Mouse (Mus musculus): ENCODE data around the gene Siah3. TPM values are rescaled to one million over a fixed set of nuclear protein-coding genes. Genes with fewer than 3 reads are reported as not detected.

Siah3 gene
- polyA plus RNA-seq, 1 experiment from 2014 or later = not detected

DNA sequence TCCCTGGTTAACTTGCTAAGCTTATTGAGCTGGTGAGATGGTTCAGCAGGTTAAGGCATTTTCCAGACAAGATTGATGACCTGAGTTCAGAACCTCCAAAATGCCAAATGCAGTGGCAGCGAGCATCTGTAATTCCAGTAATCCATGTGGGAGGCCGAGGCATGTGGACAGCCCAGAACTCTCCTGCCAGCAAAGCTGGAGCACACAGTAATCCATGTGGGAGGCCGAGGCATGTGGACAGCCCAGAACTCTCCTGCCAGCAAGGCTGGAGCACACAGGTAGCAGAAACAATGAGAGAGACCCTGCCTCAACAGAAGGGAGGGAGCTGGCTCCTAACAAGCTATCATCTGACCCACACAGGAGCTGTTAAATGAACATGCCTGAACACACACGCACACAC, 13.2 kb downstream of the Siah3 start:
- Histone ChIP-seq H3K4me3 (no peak overlapping the region), H3K9ac (no peak overlapping the region), H3K9me3 (no peaks in the 10 kb centered on the region), H3K27me3 (no peaks in the 10 kb centered on the region), H3K4me2 (no peak overlapping the region), H3K27ac (no peak overlapping the region), H3K36me3 (no peaks in the 10 kb centered on the region), H3K4me1 (no peaks in the 10 kb centered on the region)
- WGBS = 71% methylated on average over 4 of the region's 4 CpGs
- ATAC-seq (ENCODE audit: borderline replicate concordance, extremely low read depth, low FRiP score, low TSS enrichment) = no peak

DNA sequence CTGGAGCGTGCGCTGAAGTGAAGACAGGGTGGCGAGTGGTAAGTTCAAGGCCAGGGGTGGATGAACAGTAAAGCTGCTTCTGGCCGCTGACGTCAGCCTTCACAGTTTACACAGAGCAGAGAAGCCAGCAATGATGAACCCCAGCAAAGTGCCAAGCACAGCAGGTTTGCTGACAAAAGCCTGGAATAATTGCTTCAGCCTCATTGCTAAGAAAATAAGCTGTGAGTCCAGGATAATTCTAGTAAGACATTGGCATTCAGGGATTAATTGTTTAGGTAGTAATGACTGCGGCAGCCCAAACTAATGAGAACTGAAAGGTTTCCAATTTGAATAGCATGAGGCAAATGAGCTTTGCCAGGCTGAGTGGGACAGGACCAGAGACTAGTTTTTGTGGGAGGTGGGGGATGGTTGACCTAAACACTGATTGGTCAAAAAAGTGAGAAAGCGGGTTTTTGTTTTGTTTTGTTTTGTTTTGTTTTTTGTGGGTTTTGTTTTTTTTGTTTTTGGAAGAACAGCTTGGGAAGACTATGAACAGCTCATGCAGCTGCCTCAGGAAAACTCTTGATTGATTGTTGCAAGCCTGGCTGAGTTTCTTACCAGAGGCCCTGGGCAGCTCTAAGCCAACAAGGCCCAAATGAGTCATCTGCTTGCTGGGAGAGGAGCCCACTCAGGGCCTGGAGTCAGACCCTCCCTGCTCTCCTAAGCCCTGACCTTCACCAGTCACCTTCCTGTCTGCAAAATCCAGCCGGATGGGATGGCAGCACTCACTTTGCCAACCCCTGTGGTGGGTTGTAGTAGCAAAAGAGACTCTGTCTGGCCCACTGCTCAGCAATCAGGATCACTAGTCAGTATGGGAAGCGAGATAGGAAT, 17.5 kb downstream of the Siah3 start:
- ATAC-seq (ENCODE audit: borderline replicate concordance, extremely low read depth, low FRiP score, low TSS enrichment) = no peak
- H3K4me2 ChIP-seq = no peak overlapping the region
- H3K4me3 ChIP-seq = no peak overlapping the region
- H3K36me3 ChIP-seq = no peaks in the 10 kb centered on the region
- H3K9me3 ChIP-seq = no peaks in the 10 kb centered on the region
- no peaks in the 10 kb centered on the region for H3K4me1 ChIP-seq
- no peak overlapping the region for H3K27ac ChIP-seq
- no peak overlapping the region for H3K9ac ChIP-seq
- 65% methylated on average over 9 of the region's 9 CpGs for WGBS
- no peaks in the 10 kb centered on the region for H3K27me3 ChIP-seq

DNA sequence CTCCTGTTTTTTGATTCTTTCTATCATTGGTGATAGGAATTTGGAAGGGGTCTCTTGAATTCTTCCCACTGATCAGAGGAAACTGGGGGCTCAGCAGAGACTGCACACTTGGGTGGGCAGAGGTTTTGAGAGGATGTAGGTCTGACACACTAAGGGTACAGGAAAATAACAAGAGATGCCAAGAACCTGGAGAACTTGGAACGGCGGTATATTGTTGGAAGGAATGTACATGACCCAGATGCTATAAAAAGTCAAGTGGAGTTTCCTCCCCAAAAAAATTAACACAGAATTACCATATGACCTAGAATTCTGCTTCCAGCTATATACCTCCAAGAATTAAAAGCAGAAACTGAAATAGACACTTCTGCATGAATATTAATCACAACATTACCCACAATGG, 20.1 kb downstream of the Siah3 start:
- Histone ChIP-seq H3K4me3 (no peak overlapping the region), H3K27me3 (no peaks in the 10 kb centered on the region), H3K4me1 (no peaks in the 10 kb centered on the region), H3K27ac (no peak overlapping the region), H3K9ac (no peak overlapping the region), H3K9me3 (no peaks in the 10 kb centered on the region), H3K4me2 (no peak overlapping the region), H3K36me3 (no peaks in the 10 kb centered on the region)
- WGBS = 95% methylated on average over 2 of the region's 2 CpGs
- ATAC-seq (ENCODE audit: borderline replicate concordance, extremely low read depth, low FRiP score, low TSS enrichment) = no peak

DNA sequence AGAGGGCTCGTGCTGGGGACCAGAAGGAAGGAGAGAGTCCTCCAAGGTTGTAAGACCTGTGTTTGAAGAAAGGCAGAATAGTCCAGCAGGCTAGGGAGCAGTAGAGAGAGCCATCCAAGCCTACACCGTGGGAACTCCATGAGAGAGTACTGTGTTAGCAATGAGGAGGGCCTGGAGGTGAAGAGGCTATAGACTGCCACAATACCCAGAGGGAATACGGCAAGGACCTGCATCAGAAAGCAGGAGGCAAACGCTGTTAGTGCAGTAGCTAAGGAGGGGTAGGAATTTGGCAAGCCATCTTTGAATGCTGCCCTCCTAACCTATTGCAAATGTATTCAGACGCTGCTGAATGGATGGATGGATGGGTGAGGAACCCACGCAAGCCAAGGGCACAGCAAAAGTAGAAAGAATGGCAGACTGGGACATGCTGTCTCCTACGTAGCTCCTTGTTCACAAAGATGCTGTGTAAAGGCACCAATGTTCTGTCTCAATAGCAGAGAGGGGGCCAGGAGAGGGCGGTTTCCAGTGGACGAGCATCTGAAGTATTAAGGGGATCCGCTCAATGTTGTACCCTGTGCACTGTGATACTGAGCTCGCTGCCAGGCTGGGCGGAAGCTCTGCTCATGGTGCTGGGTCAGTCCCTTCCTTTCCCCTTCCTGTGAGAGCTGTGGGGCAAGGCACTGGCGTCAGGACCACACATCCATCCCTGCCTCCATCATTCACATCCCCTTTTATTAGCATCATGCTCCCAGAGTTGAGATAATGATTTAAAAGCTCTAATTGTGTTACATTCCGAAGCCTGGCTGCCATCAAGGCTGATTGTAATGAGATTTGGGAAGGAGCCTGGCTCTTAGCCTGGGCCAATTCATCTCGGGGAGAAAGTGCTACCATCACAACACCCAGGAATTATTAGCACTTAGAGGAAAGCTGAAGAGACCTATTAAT, 26.7 kb downstream of the Siah3 start:
- Histone ChIP-seq H3K4me1 (no peaks in the 10 kb centered on the region), H3K27me3 (no peaks in the 10 kb centered on the region), H3K36me3 (no peaks in the 10 kb centered on the region), H3K27ac (no peak overlapping the region), H3K4me3 (no peak overlapping the region), H3K9me3 (no peaks in the 10 kb centered on the region), H3K9ac (no peak overlapping the region), H3K4me2 (no peak overlapping the region)
- ATAC-seq (ENCODE audit: borderline replicate concordance, extremely low read depth, low FRiP score, low TSS enrichment) = no peak
- 71% methylated on average over 15 of the region's 15 CpGs for WGBS

DNA sequence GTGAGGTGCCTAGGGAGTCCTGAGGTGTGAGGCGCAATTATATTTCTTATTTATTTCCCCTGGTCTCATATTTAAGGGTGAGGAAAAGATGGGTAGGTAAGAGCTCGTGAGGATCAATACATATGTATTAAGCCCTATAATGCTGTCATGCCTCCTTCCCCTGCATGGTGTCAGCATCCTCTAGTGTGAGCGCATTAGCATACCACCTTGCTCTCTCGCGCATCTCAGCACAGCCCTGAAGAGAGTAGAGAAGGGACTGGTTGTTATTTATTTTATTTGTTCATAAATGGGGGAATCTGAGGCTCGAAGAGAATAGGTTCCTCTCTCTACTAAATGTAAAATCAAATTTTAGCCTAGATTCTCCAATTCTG, 27.4 kb downstream of the Siah3 start:
- WGBS = 81% methylated on average over 6 of the region's 6 CpGs
- no peaks in the 10 kb centered on the region for H3K9me3 ChIP-seq
- no peak overlapping the region for H3K4me3 ChIP-seq
- H3K9ac ChIP-seq = no peak overlapping the region
- H3K4me1 ChIP-seq = no peaks in the 10 kb centered on the region
- no peak overlapping the region for H3K4me2 ChIP-seq
- H3K27me3 ChIP-seq = no peaks in the 10 kb centered on the region
- H3K36me3 ChIP-seq = no peaks in the 10 kb centered on the region
- ATAC-seq (ENCODE audit: borderline replicate concordance, extremely low read depth, low FRiP score, low TSS enrichment) = no peak
- H3K27ac ChIP-seq = no peak overlapping the region

DNA sequence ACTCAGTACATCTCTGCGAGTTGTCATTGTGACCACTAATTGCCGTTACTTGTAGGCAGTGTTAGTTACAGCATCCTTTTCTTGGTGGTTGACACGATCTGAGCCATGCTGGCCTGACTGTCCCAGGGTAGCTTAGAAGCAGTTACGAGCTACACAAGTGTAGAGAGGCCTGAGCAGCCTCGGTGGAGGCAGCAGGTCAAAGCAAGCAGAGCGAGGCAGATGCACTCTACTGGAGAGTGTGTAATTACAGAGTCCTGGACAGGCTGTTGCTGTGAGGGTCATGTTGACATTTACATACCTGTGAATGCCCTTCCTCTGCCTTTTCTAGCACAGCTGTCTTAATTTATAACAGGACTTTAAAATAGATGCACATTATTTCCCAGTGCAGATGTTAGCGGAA, 32.1 kb downstream of the Siah3 start:
- no peaks in the 10 kb centered on the region for H3K4me1 ChIP-seq
- H3K27me3 ChIP-seq = no peaks in the 10 kb centered on the region
- no peak overlapping the region for H3K4me2 ChIP-seq
- ATAC-seq (ENCODE audit: borderline replicate concordance, extremely low read depth, low FRiP score, low TSS enrichment) = no peak
- no peaks in the 10 kb centered on the region for H3K36me3 ChIP-seq
- H3K27ac ChIP-seq = no peak overlapping the region
- no peak overlapping the region for H3K4me3 ChIP-seq
- WGBS = 76% methylated on average over 7 of the region's 7 CpGs
- H3K9ac ChIP-seq = no peak overlapping the region
- H3K9me3 ChIP-seq = no peaks in the 10 kb centered on the region

DNA sequence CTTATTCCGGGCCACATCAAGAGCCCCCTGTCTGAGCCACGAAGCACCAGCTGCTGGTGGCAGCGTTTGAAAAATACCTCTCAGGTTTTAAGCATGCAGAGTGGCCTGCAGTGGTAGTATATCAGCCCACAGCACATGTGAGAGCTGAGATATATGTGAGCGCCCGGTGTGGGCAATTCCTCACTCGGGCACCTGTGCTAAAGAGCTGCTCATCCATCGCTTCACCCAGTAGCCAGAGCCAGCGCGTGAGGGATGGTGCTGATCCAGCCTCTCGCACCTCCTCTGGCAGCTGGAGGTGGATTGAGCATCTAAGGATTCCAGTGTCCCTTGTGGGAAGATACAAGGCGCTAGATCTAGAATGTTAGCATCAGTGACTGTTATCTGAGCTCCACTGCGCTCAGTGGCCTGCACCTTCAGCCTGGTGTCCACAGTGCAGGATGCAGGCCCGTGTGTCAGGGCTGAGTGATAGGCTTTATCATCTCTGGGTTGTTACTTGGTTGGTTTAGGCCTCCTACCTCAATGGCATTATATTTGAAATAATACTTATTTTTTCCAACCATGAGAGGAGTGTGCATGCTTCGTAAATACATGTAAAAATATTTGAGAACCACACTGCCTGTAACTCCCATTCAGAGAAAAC, 37.9 kb downstream of the Siah3 start:
- WGBS = 81% methylated on average over 14 of the region's 14 CpGs
- Histone ChIP-seq H3K4me3 (no peak overlapping the region), H3K4me2 (no peak overlapping the region), H3K9me3 (no peaks in the 10 kb centered on the region), H3K4me1 (no peaks in the 10 kb centered on the region), H3K27ac (no peak overlapping the region), H3K36me3 (no peaks in the 10 kb centered on the region), H3K9ac (no peak overlapping the region), H3K27me3 (no peaks in the 10 kb centered on the region)
- ATAC-seq (ENCODE audit: borderline replicate concordance, extremely low read depth, low FRiP score, low TSS enrichment) = no peak

DNA sequence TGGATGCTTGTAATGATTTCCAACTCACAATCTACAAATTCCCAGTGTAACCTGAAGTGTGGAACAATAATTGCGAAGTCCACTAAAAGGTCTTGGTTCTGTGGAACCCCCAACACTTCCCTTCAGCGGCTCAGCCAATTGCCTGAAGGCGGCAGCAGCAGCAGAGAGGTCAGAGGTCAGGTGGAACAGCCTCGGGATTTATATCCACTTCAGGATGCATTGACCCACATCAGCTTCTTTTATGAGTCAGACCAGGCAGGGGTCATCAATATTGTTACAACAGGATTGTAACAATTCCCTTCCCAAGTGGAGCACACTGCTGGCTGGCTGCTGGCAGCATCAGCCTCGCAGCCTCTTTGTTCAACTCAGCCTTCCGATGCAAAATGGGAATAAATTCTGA, 39.1 kb downstream of the Siah3 start:
- H3K4me1 ChIP-seq = no peaks in the 10 kb centered on the region
- H3K4me3 ChIP-seq = no peak overlapping the region
- no peaks in the 10 kb centered on the region for H3K36me3 ChIP-seq
- no peak overlapping the region for H3K4me2 ChIP-seq
- H3K27me3 ChIP-seq = no peaks in the 10 kb centered on the region
- WGBS = 59% methylated on average over 6 of the region's 6 CpGs
- no peak overlapping the region for H3K27ac ChIP-seq
- H3K9me3 ChIP-seq = no peaks in the 10 kb centered on the region
- ATAC-seq (ENCODE audit: borderline replicate concordance, extremely low read depth, low FRiP score, low TSS enrichment) = no peak
- H3K9ac ChIP-seq = no peak overlapping the region

DNA sequence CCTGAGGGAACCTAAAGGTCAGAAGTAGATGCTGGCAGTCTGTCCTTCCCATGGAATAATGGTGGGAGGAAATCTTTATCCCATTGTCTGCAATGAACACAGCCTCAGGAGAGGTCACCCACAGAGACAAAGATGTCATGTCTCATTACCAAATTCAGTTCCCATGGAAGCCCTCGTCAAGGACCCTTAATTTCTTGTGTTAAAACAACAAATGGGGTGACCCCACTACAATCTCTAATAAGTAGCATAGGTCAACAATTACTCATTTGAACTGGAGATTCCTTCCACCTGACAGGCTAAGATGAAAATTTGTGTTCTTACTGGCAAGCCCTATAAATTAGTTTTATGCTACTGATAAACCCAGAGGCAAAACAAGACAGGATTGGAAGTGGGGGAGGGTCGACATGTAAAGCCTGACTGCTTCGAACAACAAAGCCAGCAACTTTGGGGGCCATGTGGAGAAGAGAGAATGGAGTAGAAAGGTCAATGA, 45.8 kb downstream of the Siah3 start:
- no peak for ATAC-seq (ENCODE audit: borderline replicate concordance, extremely low read depth, low FRiP score, low TSS enrichment)
- Histone ChIP-seq H3K27ac (no peak overlapping the region), H3K36me3 (no peaks in the 10 kb centered on the region), H3K4me2 (no peak overlapping the region), H3K9me3 (no peaks in the 10 kb centered on the region), H3K9ac (no peak overlapping the region), H3K4me3 (no peak overlapping the region), H3K27me3 (no peaks in the 10 kb centered on the region), H3K4me1 (no peaks in the 10 kb centered on the region)
- WGBS = 54% methylated on average over 3 of the region's 3 CpGs

DNA sequence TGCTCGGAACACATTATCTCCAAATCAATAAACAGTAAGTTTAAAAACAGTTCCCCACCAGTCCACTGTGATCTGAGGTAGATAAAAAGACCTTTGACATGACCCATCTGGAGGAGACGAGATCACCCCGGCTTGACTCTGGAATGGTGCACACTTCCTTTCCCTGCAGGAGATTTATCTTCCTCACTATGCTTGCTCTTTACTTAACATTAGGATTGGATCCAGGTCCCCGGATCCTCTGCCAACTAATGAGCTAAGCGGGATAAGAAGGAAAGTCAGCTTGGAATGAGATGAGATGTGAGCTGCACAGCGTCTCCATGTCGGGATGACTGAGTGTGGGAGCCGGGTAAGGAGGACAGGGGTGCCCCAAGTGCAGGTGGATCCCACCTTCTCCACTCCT, 46.7 kb downstream of the Siah3 start:
- Histone ChIP-seq H3K4me1 (no peaks in the 10 kb centered on the region), H3K9ac (no peak overlapping the region), H3K36me3 (no peaks in the 10 kb centered on the region), H3K27me3 (no peaks in the 10 kb centered on the region), H3K4me2 (no peak overlapping the region), H3K27ac (no peak overlapping the region), H3K4me3 (no peak overlapping the region), H3K9me3 (no peaks in the 10 kb centered on the region)
- ATAC-seq (ENCODE audit: borderline replicate concordance, extremely low read depth, low FRiP score, low TSS enrichment) = no peak
- 41% methylated on average over 8 of the region's 8 CpGs for WGBS

DNA sequence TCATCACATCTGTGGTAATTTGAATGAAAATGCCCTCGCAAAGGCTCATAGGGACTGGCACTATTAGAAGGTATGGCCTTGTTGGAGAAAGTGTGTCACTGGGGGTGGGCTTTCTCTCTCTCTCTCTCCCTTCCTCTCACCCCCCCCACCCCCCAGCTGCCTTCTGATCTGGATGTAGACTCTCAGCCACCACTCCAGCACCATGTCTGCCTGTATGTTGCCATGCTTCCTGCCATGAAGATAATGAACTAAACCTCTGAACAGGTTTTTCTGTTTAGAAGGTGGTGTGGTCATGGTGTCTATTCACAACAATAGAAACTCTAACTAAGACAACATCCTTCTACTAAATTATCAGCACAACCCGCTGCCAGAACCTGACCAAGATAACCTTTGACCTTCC, 48.5 kb downstream of the Siah3 start:
- Histone ChIP-seq H3K4me3 (no peak overlapping the region), H3K9me3 (no peaks in the 10 kb centered on the region), H3K4me1 (no peaks in the 10 kb centered on the region), H3K4me2 (no peak overlapping the region), H3K36me3 (no peaks in the 10 kb centered on the region), H3K27ac (no peak overlapping the region), H3K9ac (no peak overlapping the region), H3K27me3 (no peaks in the 10 kb centered on the region)
- WGBS = 53% methylated on average over 2 of the region's 2 CpGs
- ATAC-seq (ENCODE audit: borderline replicate concordance, extremely low read depth, low FRiP score, low TSS enrichment) = no peak
